Mouse (Mus musculus): ENCODE data around the gene Anapc5. TPM values are rescaled to one million over a fixed set of nuclear protein-coding genes. Genes with fewer than 3 reads are reported as not detected.

Gene Anapc5
- polyA plus RNA-seq (2015; fragmentation: Nextera tagmentation; extraction: Ambion mirVana) = 495 and 497 TPM in 2 replicates

GRCm38 (mm10) chr5:122820777-122821523, at the start of gene Anapc5:
Gene Anapc5, minus strand, starts transcription at chr5:122821339.
- H3K9ac ChIP-seq (ENCODE audit: low read depth, low read length) = peak within 1 kb of the TSS; percentile 92
- ATAC-seq = peak; percentile 100
- peak within 1 kb of the TSS; percentile 62 for H3K4me2 ChIP-seq (ENCODE audit: low read length)
- no peaks in the 10 kb centered on the region for H3K27me3 ChIP-seq (replicated peaks; ENCODE audit: control insufficient read depth, insufficient read depth, low read length)
- peaks cover 11% of the 10 kb centered on the region for H3K4me1 ChIP-seq (ENCODE audit: control insufficient read depth, insufficient read depth, low read depth, low read length)
- H3K9me3 ChIP-seq (ENCODE audit: control insufficient read depth, low read length) = no peaks in the 10 kb centered on the region
- H3K4me3 ChIP-seq (ENCODE audit: low read length) = peak within 1 kb of the TSS; percentile 91
- under 1% methylated on average over 55 of the region's 55 CpGs for WGBS
- H3K27ac ChIP-seq (ENCODE audit: low read depth, low read length) = peak within 1 kb of the TSS; percentile 98
- peaks cover 22% of the 10 kb centered on the region for H3K36me3 ChIP-seq (ENCODE audit: control insufficient read depth, insufficient read depth, low read length)

GRCm38 (mm10) chr5:122863053-122863452, 41.9 kb upstream of the Anapc5 start:
- 92% methylated on average over 2 of the region's 2 CpGs for WGBS

GRCm38 (mm10) chr5:122855858-122856257, 34.7 kb upstream of the Anapc5 start:
- peaks cover 7% of the 10 kb centered on the region for H3K4me1 ChIP-seq (ENCODE audit: control insufficient read depth, insufficient read depth, low read depth, low read length)
- WGBS = 80% methylated on average over 3 of the region's 3 CpGs
- no peaks in the 10 kb centered on the region for H3K36me3 ChIP-seq (ENCODE audit: control insufficient read depth, insufficient read depth, low read length)
- H3K9ac ChIP-seq (ENCODE audit: low read depth, low read length) = no peak overlapping the region
- H3K4me2 ChIP-seq (ENCODE audit: low read length) = no peak overlapping the region
- ATAC-seq = no peak
- H3K27ac ChIP-seq (ENCODE audit: low read depth, low read length) = no peak overlapping the region
- H3K9me3 ChIP-seq (ENCODE audit: control insufficient read depth, low read length) = no peaks in the 10 kb centered on the region
- H3K27me3 ChIP-seq (replicated peaks; ENCODE audit: control insufficient read depth, insufficient read depth, low read length) = no peaks in the 10 kb centered on the region
- H3K4me3 ChIP-seq (ENCODE audit: low read length) = no peak overlapping the region

More at GRCm38 (mm10) chr5:122863053-122863452, 41.9 kb upstream of the Anapc5 start:
- Histone ChIP-seq H3K36me3 (ENCODE audit: control insufficient read depth, insufficient read depth, low read length) (peaks cover 19% of the 10 kb centered on the region), H3K27me3 (replicated peaks; ENCODE audit: control insufficient read depth, insufficient read depth, low read length) (no peaks in the 10 kb centered on the region), H3K27ac (ENCODE audit: low read depth, low read length) (no peak overlapping the region), H3K4me2 (ENCODE audit: low read length) (no peak overlapping the region), H3K4me1 (ENCODE audit: control insufficient read depth, insufficient read depth, low read depth, low read length) (no peaks in the 10 kb centered on the region), H3K9me3 (ENCODE audit: control insufficient read depth, low read length) (no peaks in the 10 kb centered on the region), H3K4me3 (ENCODE audit: low read length) (no peak overlapping the region), H3K9ac (ENCODE audit: low read depth, low read length) (no peak overlapping the region)
- ATAC-seq = no peak

GRCm38 (mm10) chr5:122852611-122853010, 31.5 kb upstream of the Anapc5 start:
- Histone ChIP-seq H3K4me3 (ENCODE audit: low read length) (no peak overlapping the region), H3K27me3 (replicated peaks; ENCODE audit: control insufficient read depth, insufficient read depth, low read length) (no peaks in the 10 kb centered on the region), H3K27ac (ENCODE audit: low read depth, low read length) (no peak overlapping the region), H3K9ac (ENCODE audit: low read depth, low read length) (no peak overlapping the region), H3K4me1 (ENCODE audit: control insufficient read depth, insufficient read depth, low read depth, low read length) (peaks cover 11% of the 10 kb centered on the region), H3K4me2 (ENCODE audit: low read length) (no peak overlapping the region), H3K36me3 (ENCODE audit: control insufficient read depth, insufficient read depth, low read length) (no peaks in the 10 kb centered on the region), H3K9me3 (ENCODE audit: control insufficient read depth, low read length) (no peaks in the 10 kb centered on the region)
- ATAC-seq = no peak
- WGBS = 85% methylated on average over 2 of the region's 2 CpGs

GRCm38 (mm10) chr5:122850319-122851002, 29.3 kb upstream of the Anapc5 start:
- Histone ChIP-seq H3K9me3 (ENCODE audit: control insufficient read depth, low read length) (no peaks in the 10 kb centered on the region), H3K27ac (ENCODE audit: low read depth, low read length) (peak overlapping the region; percentile 91), H3K36me3 (ENCODE audit: control insufficient read depth, insufficient read depth, low read length) (no peaks in the 10 kb centered on the region), H3K4me2 (ENCODE audit: low read length) (peak overlapping the region; percentile 66), H3K4me3 (ENCODE audit: low read length) (peak overlapping the region; percentile 89), H3K27me3 (replicated peaks; ENCODE audit: control insufficient read depth, insufficient read depth, low read length) (no peaks in the 10 kb centered on the region), H3K9ac (ENCODE audit: low read depth, low read length) (peak overlapping the region; percentile 92), H3K4me1 (ENCODE audit: control insufficient read depth, insufficient read depth, low read depth, low read length) (peaks cover 11% of the 10 kb centered on the region)
- WGBS = under 1% methylated on average over 32 of the region's 38 CpGs
- peak; percentile 83 for ATAC-seq

GRCm38 (mm10) chr5:122849521-122850318, 28.6 kb upstream of the Anapc5 start, which contains the start of gene Rnf34:
Gene Rnf34, plus strand, starts transcription at chr5:122850048.
- peak within 1 kb of the TSS; percentile 69 for H3K4me2 ChIP-seq (ENCODE audit: low read length)
- peak within 1 kb of the TSS; percentile 89 for H3K4me3 ChIP-seq (ENCODE audit: low read length)
- ATAC-seq = peak; percentile 100
- no peaks in the 10 kb centered on the region for H3K36me3 ChIP-seq (ENCODE audit: control insufficient read depth, insufficient read depth, low read length)
- H3K9ac ChIP-seq (ENCODE audit: low read depth, low read length) = peak within 1 kb of the TSS; percentile 92
- no peaks in the 10 kb centered on the region for H3K9me3 ChIP-seq (ENCODE audit: control insufficient read depth, low read length)
- H3K27ac ChIP-seq (ENCODE audit: low read depth, low read length) = peak within 1 kb of the TSS; percentile 91
- peaks cover 11% of the 10 kb centered on the region for H3K4me1 ChIP-seq (ENCODE audit: control insufficient read depth, insufficient read depth, low read depth, low read length)
- 1% methylated on average over 58 of the region's 61 CpGs for WGBS
- H3K27me3 ChIP-seq (replicated peaks; ENCODE audit: control insufficient read depth, insufficient read depth, low read length) = no peaks in the 10 kb centered on the region

- Histone ChIP-seq H3K4me2 (ENCODE audit: low read length) (no peak overlapping the region), H3K4me1 (ENCODE audit: control insufficient read depth, insufficient read depth, low read depth, low read length) (no peaks in the 10 kb centered on the region; the same call in 1 of the 2 replicates), H3K9ac (ENCODE audit: low read depth, low read length) (no peak overlapping the region), H3K36me3 (ENCODE audit: control insufficient read depth, insufficient read depth, low read length) (no peaks in the 10 kb centered on the region), H3K27ac (ENCODE audit: low read depth, low read length) (no peak overlapping the region), H3K9me3 (ENCODE audit: control insufficient read depth, low read length) (no peaks in the 10 kb centered on the region), H3K4me3 (ENCODE audit: low read length) (no peak overlapping the region), H3K27me3 (replicated peaks; ENCODE audit: control insufficient read depth, insufficient read depth, low read length) (no peaks in the 10 kb centered on the region)
- 88% methylated on average over 5 of the region's 5 CpGs for WGBS
- no peak for ATAC-seq
Measured at GRCm38 (mm10) chr5:122843799-122844198, 22.7 kb upstream of the Anapc5 start.

- H3K9me3 ChIP-seq (ENCODE audit: control insufficient read depth, low read length) = no peaks in the 10 kb centered on the region
- H3K4me2 ChIP-seq (ENCODE audit: low read length) = no peak overlapping the region
- no peaks in the 10 kb centered on the region for H3K4me1 ChIP-seq (ENCODE audit: control insufficient read depth, insufficient read depth, low read depth, low read length)
- H3K36me3 ChIP-seq (ENCODE audit: control insufficient read depth, insufficient read depth, low read length) = no peaks in the 10 kb centered on the region
- 89% methylated on average over 2 of the region's 2 CpGs for WGBS
- no peak for ATAC-seq
- no peaks in the 10 kb centered on the region for H3K27me3 ChIP-seq (replicated peaks; ENCODE audit: control insufficient read depth, insufficient read depth, low read length)
- H3K27ac ChIP-seq (ENCODE audit: low read depth, low read length) = no peak overlapping the region
- H3K4me3 ChIP-seq (ENCODE audit: low read length) = no peak overlapping the region
- no peak overlapping the region for H3K9ac ChIP-seq (ENCODE audit: low read depth, low read length)
Measured at GRCm38 (mm10) chr5:122841126-122841525, 20.0 kb upstream of the Anapc5 start.

Data from hindbrain, embryonic 16.5 days (tissue).